Mouse (Mus musculus): Measurements from ENCODE around the gene Gm6993. TPM values are rescaled to one million over a fixed set of nuclear protein-coding genes. Genes with fewer than 3 reads are reported as not detected.

Gene Gm6993
- polyA plus RNA-seq, 1 experiment from 2014 or later: not detected

DNA sequence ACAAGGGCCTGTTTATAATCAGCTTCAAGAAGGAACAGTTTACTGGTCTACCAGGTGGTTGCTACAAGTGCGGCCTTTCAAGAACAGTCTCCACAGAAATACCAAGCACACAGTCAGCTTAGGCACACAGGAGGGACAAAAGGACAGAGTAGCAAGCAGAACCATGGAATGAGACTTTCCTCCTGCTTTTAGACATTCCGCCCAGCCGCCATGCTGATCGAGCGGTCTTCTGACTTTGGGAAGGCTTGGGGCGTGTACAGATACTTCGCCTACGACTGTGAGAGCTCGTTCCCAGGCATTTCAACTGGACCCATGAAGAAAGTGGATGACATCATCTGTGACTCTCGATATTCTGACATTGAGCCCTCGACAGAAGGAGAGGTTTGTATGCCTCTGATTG is 37.7 kb downstream of the Gm6993 start:
- Histone ChIP-seq H3K4me2 (replicated peaks) (no peak overlapping the region), H3K9ac (replicated peaks) (no peak overlapping the region), H3K4me3 (replicated peaks) (no peak overlapping the region), H3K36me3 (no peaks in the 10 kb centered on the region), H3K27me3 (no peaks in the 10 kb centered on the region; the same call in 1 of the 2 replicates), H3K27ac (no peak overlapping the region), H3K9me3 (no peaks in the 10 kb centered on the region), H3K4me1 (replicated peaks) (peaks cover 8% of the 10 kb centered on the region)
- no peak for ATAC-seq
- 94% methylated on average over 11 of the region's 11 CpGs for WGBS

DNA sequence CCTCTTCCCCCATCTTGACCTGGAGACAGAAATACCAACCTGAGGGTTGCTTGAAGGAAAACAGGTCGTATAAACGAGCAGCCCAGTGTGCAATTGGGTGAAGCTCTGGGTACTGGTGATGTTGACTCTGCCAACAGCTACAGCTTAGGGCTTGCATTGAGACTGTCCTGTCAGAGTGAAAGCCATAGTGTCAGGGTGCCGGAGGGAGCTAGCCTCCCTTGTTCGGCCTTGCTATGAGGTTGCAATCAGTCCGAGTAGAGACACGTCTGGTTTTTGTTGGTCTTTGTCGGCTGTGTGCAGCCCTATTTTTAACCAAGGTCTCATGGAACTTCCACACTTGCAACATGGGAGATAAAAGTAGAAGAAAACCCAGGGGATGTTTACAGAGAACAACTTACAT is 39.7 kb downstream of the Gm6993 start:
- Histone ChIP-seq H3K4me1 (replicated peaks) (peaks cover 8% of the 10 kb centered on the region), H3K9me3 (no peaks in the 10 kb centered on the region), H3K4me3 (replicated peaks) (no peak overlapping the region), H3K27me3 (peaks cover 4% of the 10 kb centered on the region; the same call in 1 of the 2 replicates), H3K9ac (replicated peaks) (no peak overlapping the region), H3K4me2 (replicated peaks) (no peak overlapping the region), H3K36me3 (no peaks in the 10 kb centered on the region), H3K27ac (no peak overlapping the region)
- no peak for ATAC-seq
- WGBS: 89% methylated on average over 7 of the region's 7 CpGs

- Histone ChIP-seq H3K4me1 (replicated peaks) (peaks cover 8% of the 10 kb centered on the region), H3K9me3 (no peaks in the 10 kb centered on the region), H3K4me3 (replicated peaks) (no peak overlapping the region), H3K9ac (replicated peaks) (no peak overlapping the region), H3K27me3 (peaks cover 4% of the 10 kb centered on the region; the same call in 1 of the 2 replicates), H3K4me2 (replicated peaks) (no peak overlapping the region), H3K36me3 (no peaks in the 10 kb centered on the region), H3K27ac (no peak overlapping the region)
- WGBS: 21% methylated on average over 9 of the region's 9 CpGs
- peak; percentile 53; the same call in 1 of the 2 replicates for ATAC-seq
Observed at GRCm38 (mm10) chr12:31281100-31281591, 40.6 kb downstream of the Gm6993 start.

DNA sequence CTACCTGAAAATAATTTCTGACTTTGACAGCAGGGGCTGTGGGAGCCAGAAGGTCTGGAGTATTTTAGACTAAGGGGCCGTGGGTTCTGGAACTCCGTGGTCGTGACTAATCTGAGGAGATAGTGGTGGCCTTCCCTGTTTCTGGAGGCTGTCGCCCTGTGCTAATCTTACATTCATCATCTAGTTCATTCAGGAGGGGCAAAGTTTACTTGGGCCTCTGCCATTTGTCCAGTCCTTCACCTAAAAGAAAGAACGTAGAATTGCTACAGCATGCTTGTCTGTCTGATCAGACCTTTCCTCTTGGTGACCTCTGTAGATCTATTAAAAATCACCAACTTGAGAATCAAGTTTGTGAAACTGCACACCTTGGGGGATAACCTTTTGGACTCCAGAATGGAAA is 41.7 kb downstream of the Gm6993 start:
- Histone ChIP-seq H3K4me2 (replicated peaks) (no peak overlapping the region), H3K27ac (no peak overlapping the region), H3K9me3 (no peaks in the 10 kb centered on the region), H3K4me3 (replicated peaks) (no peak overlapping the region), H3K36me3 (no peaks in the 10 kb centered on the region), H3K9ac (replicated peaks) (no peak overlapping the region), H3K27me3 (peaks cover 4% of the 10 kb centered on the region; the same call in 1 of the 2 replicates), H3K4me1 (replicated peaks) (peaks cover 8% of the 10 kb centered on the region)
- 90% methylated on average over 5 of the region's 5 CpGs for WGBS
- ATAC-seq: no peak

DNA sequence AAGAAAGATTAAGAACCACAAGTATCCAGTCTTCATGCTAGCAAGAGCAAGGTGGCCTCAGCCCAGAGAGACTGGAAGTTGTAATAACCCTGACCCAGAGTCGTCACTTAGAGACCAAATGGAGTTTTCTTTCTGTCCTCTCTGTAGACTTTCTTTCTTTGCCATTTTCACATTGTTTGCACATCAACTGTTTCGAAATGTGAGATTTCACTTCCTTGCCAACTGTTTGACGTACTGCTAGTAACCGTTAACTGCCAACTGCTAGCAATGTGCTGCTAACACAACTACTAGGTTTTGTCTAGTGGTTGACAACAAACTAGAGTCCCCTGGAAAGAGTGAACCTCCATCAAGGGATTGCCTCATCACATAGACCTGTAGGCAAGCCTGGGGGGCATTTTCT is 42.6 kb downstream of the Gm6993 start:
- Histone ChIP-seq H3K4me2 (replicated peaks) (no peak overlapping the region), H3K36me3 (no peaks in the 10 kb centered on the region), H3K4me3 (replicated peaks) (no peak overlapping the region), H3K27ac (no peak overlapping the region), H3K9ac (replicated peaks) (no peak overlapping the region), H3K27me3 (peaks cover 4% of the 10 kb centered on the region; the same call in 1 of the 2 replicates), H3K9me3 (no peaks in the 10 kb centered on the region), H3K4me1 (replicated peaks) (peaks cover 8% of the 10 kb centered on the region)
- no peak for ATAC-seq
- WGBS: 91% methylated on average over 4 of the region's 4 CpGs

DNA sequence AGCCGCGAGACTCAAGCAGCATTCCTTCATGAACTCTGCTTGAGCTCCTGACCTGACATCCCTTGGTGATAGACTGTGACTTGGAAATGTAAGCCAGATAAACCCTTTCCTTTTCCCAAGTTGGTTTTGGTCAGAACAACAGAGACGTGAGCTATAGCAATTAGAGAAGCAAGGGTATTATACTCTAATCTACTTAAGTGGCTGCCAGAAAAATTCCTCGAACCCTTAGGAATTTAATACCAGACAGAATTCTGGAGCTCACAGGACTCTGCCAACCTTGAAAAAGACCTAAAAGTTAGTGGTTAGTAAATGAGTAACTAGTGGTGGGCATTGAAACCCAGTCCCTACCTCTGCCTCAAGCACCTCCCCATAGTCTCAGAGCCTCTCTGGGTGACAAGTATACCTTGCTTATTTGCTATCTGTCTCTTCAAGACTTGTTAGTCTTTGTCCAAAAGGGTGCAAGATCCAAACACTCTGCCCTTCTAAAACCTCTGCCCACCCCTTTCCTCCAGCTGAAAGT is 43.1 kb downstream of the Gm6993 start:
- H3K4me2 ChIP-seq (replicated peaks): no peak overlapping the region
- no peaks in the 10 kb centered on the region for H3K9me3 ChIP-seq
- H3K36me3 ChIP-seq: no peaks in the 10 kb centered on the region
- 67% methylated on average over 4 of the region's 4 CpGs for WGBS
- peaks cover 8% of the 10 kb centered on the region for H3K4me1 ChIP-seq (replicated peaks)
- no peak overlapping the region for H3K9ac ChIP-seq (replicated peaks)
- no peak overlapping the region for H3K4me3 ChIP-seq (replicated peaks)
- no peak overlapping the region for H3K27ac ChIP-seq
- H3K27me3 ChIP-seq: peaks cover 4% of the 10 kb centered on the region; the same call in 1 of the 2 replicates
- no peak for ATAC-seq

- Histone ChIP-seq H3K36me3 (no peaks in the 10 kb centered on the region), H3K27ac (no peak overlapping the region), H3K4me3 (replicated peaks) (no peak overlapping the region), H3K27me3 (peaks cover 2% of the 10 kb centered on the region; the same call in 1 of the 2 replicates), H3K9ac (replicated peaks) (no peak overlapping the region), H3K4me2 (replicated peaks) (no peak overlapping the region), H3K4me1 (replicated peaks) (no peaks in the 10 kb centered on the region), H3K9me3 (no peaks in the 10 kb centered on the region)
- 80% methylated on average over 10 of the region's 10 CpGs for WGBS
- no peak for ATAC-seq
Observed at GRCm38 (mm10) chr12:31289046-31289445, 48.5 kb downstream of the Gm6993 start.

Other genes with a start within 250 kb of the Gm6993 start
- 0.08 TPM in 1 of 2 replicates, not detected in the other for gene Fam110c, start 166.9 kb upstream of the Gm6993 start, polyA plus RNA-seq (2015; fragmentation: Nextera tagmentation; extraction: Ambion mirVana)
- gene Lamb1, start 24.5 kb downstream of the Gm6993 start, polyA plus RNA-seq (2015; fragmentation: Nextera tagmentation; extraction: Ambion mirVana): 12.4 and 15.4 TPM in 2 replicates
- 125 and 130 TPM in 2 replicates for gene Dld, start 110.7 kb downstream of the Gm6993 start, polyA plus RNA-seq (2015; fragmentation: Nextera tagmentation; extraction: Ambion mirVana)
- gene Slc26a3, start 150.1 kb downstream of the Gm6993 start, polyA plus RNA-seq (2015; fragmentation: Nextera tagmentation; extraction: Ambion mirVana): not detected in 2 replicates